Mouse (Mus musculus) small intestine, adult 2 months (tissue): ENCODE results near the gene Mnat1.

ENCODE experiments used
- CTCF ChIP-seq: fragments of 200-500 bp; IDR thresholded peaks from 2 replicates; pipeline ENCODE4 v1.5.1; 2012; ENCODE audit warnings: low read depth, mild to moderate bottlenecking, control low read depth, inconsistent platforms, low read length, moderate library complexity, mixed read lengths; ENCODE audit not compliant: insufficient replicate concordance, insufficient read length; ENCODE audit errors: extremely low read depth
- POLR2A ChIP-seq: fragments of 200-500 bp; IDR thresholded peaks from 2 replicates; pipeline ENCODE4 v1.6.1; 2012; ENCODE audit warnings: low read depth, mild to moderate bottlenecking, control low read depth, inconsistent platforms, low read length, moderate library complexity

GRCm38 (mm10) chr12:73259269-73259668 is 135.8 kb downstream of the Mnat1 start:
- TF ChIP-seq POLR2A: no peak
- TF ChIP-seq CTCF: no peak
